Comparison of ENCODE assay signal across 7 mouse cellular contexts in the genomic region with DNA sequence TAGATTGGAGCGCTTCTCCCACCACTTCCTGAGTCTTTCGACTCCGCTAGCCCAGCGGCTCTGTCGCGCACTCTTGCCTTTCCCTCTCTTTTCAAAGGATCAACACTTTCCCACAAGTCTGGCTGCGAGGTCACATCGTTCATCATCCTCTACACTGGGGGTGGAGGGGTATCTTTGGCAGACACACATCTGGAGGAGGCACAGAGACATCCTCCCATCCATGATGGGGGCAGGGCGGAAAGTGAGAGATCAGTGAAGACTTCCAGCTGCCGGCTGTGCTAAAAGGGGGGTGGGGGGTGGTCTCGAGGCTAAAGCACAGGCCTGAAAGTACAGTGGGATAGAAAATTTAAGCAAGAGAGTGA. TPM values are rescaled to one million over a fixed set of nuclear protein-coding genes. Genes with fewer than 3 reads are reported as not detected.
DNase-seq lines count a peak whose midpoint lies in the region; ATAC-seq and TF ChIP-seq lines count a peak whose summit lies in the region.

No protein-coding gene starts in this region.

- peak; percentile 74 for DNase-seq in retina, postnatal 1 day
- no peak for DNase-seq in retina, embryonic 14.5 days (ENCODE audit: low spot score)
- peak; percentile 57 for DNase-seq in embryo, embryonic 11.5 days (ENCODE audit: low read depth, low spot score)
- DNase-seq in hindbrain, embryonic 11.5 days (ENCODE audit: low spot score), result peak; percentile 70
- DNase-seq in liver, embryonic 14.5 days (ENCODE audit: low read depth in 3 of 3, low spot score in 3 of 3), result peak in 1 of 3 experiments; percentile 23
- no peak for DNase-seq in layer of hippocampus, postnatal 10 days (ENCODE audit: low spot score in 2 of 2)

- H3K4me2 ChIP-seq in hindbrain, embryonic 11.5 days (replicated peaks; ENCODE audit: low read depth, low read length), result peak overlapping the region; percentile 94
- H3K4me2 ChIP-seq in liver, embryonic 14.5 days (ENCODE audit: low read depth), result peak overlapping the region; percentile 97
- peak overlapping the region; percentile 94 for H3K4me2 ChIP-seq in neural tube, embryonic 13.5 days

- peaks cover 17% of the 10 kb centered on the region for H3K4me1 ChIP-seq in hindbrain, embryonic 11.5 days (replicated peaks; ENCODE audit: control insufficient read depth, insufficient read depth, low read length)
- H3K4me1 ChIP-seq in liver, embryonic 14.5 days (replicated peaks; ENCODE audit: control insufficient read depth in 2 of 2, insufficient read depth in 2 of 2, low read length in 1 of 2), result peaks cover 13 to 30% of the 10 kb centered on the region in 2 experiments
- H3K4me1 ChIP-seq in neural tube, embryonic 13.5 days (replicated peaks), result peaks cover 45% of the 10 kb centered on the region

- 1% methylated on average over 11 of the region's 11 CpGs for WGBS in hindbrain, embryonic 11.5 days
- WGBS in liver, embryonic 14.5 days (ENCODE audit: insufficient replicate concordance), result under 1% methylated on average over 11 of the region's 11 CpGs
- WGBS in neural tube, embryonic 13.5 days, result under 1% methylated on average over 11 of the region's 11 CpGs

- H3K36me3 ChIP-seq in hindbrain, embryonic 11.5 days (ENCODE audit: control insufficient read depth, insufficient read depth, low read length), result no peaks in the 10 kb centered on the region
- no peaks in the 10 kb centered on the region; the same call in none of the 2 replicates for H3K36me3 ChIP-seq in liver, embryonic 14.5 days (replicated peaks; ENCODE audit: control insufficient read depth, insufficient read depth, low read depth)
- H3K36me3 ChIP-seq in neural tube, embryonic 13.5 days, result peaks cover 8% of the 10 kb centered on the region

- H3K27me3 ChIP-seq in hindbrain, embryonic 11.5 days (ENCODE audit: control insufficient read depth, insufficient read depth, low read length), result no peaks in the 10 kb centered on the region
- H3K27me3 ChIP-seq in liver, embryonic 14.5 days (ENCODE audit: control insufficient read depth, insufficient read depth, low read length), result no peaks in the 10 kb centered on the region; the same call in 1 of the 2 replicates
- no peaks in the 10 kb centered on the region for H3K27me3 ChIP-seq in neural tube, embryonic 13.5 days

- peak; percentile 23 for ATAC-seq in hindbrain, embryonic 11.5 days (ENCODE audit: low FRiP score)
- ATAC-seq in liver, embryonic 14.5 days (ENCODE audit: insufficient read depth), result peak; percentile 12
- peak; percentile 30 for ATAC-seq in neural tube, embryonic 13.5 days (ENCODE audit: low read depth)

- H3K4me3 ChIP-seq in hindbrain, embryonic 11.5 days (ENCODE audit: low read depth, low read length), result peak overlapping the region; percentile 87
- H3K4me3 ChIP-seq in liver, embryonic 14.5 days (ENCODE audit: insufficient read depth in 1 of 2, low read depth in 2 of 2, low read length in 2 of 2), result peak overlapping the region; percentile 77 to 98
- peak overlapping the region; percentile 98 for H3K4me3 ChIP-seq in neural tube, embryonic 13.5 days

- TF ChIP-seq CTCF in liver, embryonic 14.5 days (IDR thresholded peaks at IDR 0.05; ENCODE audit: low read depth), result no peak

- H3K27ac ChIP-seq in hindbrain, embryonic 11.5 days (ENCODE audit: low read depth, low read length), result peak overlapping the region; percentile 65
- H3K27ac ChIP-seq in liver, embryonic 14.5 days, result peak overlapping the region; percentile 55
- H3K27ac ChIP-seq in neural tube, embryonic 13.5 days (replicated peaks), result peak overlapping the region; percentile 95

- H3K9ac ChIP-seq in hindbrain, embryonic 11.5 days (ENCODE audit: low read depth, low read length), result peak overlapping the region; percentile 24
- peak overlapping the region; percentile 71 for H3K9ac ChIP-seq in liver, embryonic 14.5 days (replicated peaks)
- peak overlapping the region; percentile 69 for H3K9ac ChIP-seq in neural tube, embryonic 13.5 days

- no peak for TF ChIP-seq EP300 in liver, embryonic 14.5 days (IDR thresholded peaks at IDR 0.05; ENCODE audit: low read depth)

- no peaks in the 10 kb centered on the region for H3K9me3 ChIP-seq in hindbrain, embryonic 11.5 days (ENCODE audit: control insufficient read depth, low read length)
- H3K9me3 ChIP-seq in liver, embryonic 14.5 days (ENCODE audit: control insufficient read depth, low read length), result no peaks in the 10 kb centered on the region
- H3K9me3 ChIP-seq in neural tube, embryonic 13.5 days, result no peaks in the 10 kb centered on the region

RNA-seq across cellular contexts. Expression of gene Srf, which starts 0.6 kb away (rescaled TPM):
- polyA plus RNA-seq in hindbrain, embryonic 11.5 days (2014; fragmentation: Nextera tagmentation; extraction: Ambion mirVana), result 5.1 and 8.2 TPM in 2 replicates
- 16.0 and 22.0 TPM in 2 replicates for polyA plus RNA-seq in liver, embryonic 14.5 days (2012; rRNA removed)
- polyA plus RNA-seq in liver, embryonic 14.5 days (2014; fragmentation: Nextera tagmentation; extraction: Ambion mirVana), result 2.5 and 2.6 TPM in 2 replicates
- polyA plus RNA-seq in neural tube, embryonic 13.5 days (2015; fragmentation: Nextera tagmentation; extraction: Ambion mirVana), result 4.7 and 5.4 TPM in 2 replicates
- total RNA-seq in layer of hippocampus, postnatal 10 days (2021), result 10 to 100 TPM; 46.4 to 53.9 TPM

RNA-seq across cellular contexts. Expression of gene Cul9, which starts 10.4 kb away (rescaled TPM):
- polyA plus RNA-seq in hindbrain, embryonic 11.5 days (2014; fragmentation: Nextera tagmentation; extraction: Ambion mirVana), result 4.7 and 4.8 TPM in 2 replicates
- polyA plus RNA-seq in liver, embryonic 14.5 days (2012; rRNA removed), result 0.59 and 0.92 TPM in 2 replicates
- 0.34 and 0.46 TPM in 2 replicates for polyA plus RNA-seq in liver, embryonic 14.5 days (2014; fragmentation: Nextera tagmentation; extraction: Ambion mirVana)
- polyA plus RNA-seq in neural tube, embryonic 13.5 days (2015; fragmentation: Nextera tagmentation; extraction: Ambion mirVana), result 16.4 and 17.0 TPM in 2 replicates
- total RNA-seq in layer of hippocampus, postnatal 10 days (2021), result 10 to 100 TPM; 42.1 to 52.6 TPM

Comparison
In these comparisons a context has a peak if more than half of its experiments do, and no peak if none do; other contexts are left out.
1. DNase-seq: peak in retina, postnatal 1 day (single experiment), embryo, embryonic 11.5 days (single experiment) and hindbrain, embryonic 11.5 days (single experiment); none in retina, embryonic 14.5 days (single experiment) and layer of hippocampus, postnatal 10 days (0 of 2).
2. Peak in every context shown above with its lines, with median percentiles within 50 percentile points of each other: ATAC-seq, H3K27ac ChIP-seq, H3K4me2 ChIP-seq, H3K4me3 ChIP-seq and H3K9ac ChIP-seq.